Mouse (Mus musculus): Measurements from ENCODE around the gene Rasgef1c. TPM values are rescaled to one million over a fixed set of nuclear protein-coding genes. Genes with fewer than 3 reads are reported as not detected.

Gene Rasgef1c
- total and polyA plus RNA-seq, 3 experiments: 0.12 to 0.15 TPM; not detected in 1

DNA sequence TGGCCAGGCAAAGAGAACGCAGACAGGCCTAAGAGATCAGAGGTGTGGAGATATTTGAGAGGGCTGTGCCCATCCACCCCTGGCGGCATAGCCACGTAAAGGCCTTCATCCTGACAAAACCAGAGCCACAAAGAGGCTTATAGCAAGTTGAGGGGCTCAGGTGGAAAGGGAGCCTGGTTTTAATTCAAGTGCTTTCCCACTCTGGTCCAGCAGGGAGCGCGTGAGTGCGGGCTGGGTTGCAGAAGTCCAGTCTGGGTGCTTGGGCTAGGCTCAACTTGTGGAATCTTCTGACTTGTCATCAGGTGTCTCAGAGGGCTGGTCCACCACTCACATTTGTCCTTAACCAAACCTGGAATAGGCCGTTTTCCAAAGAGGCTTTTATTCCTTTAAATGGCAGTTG lies 1.7 kb downstream of the Rasgef1c start (continued):
- TF ChIP-seq USF1 (IDR thresholded peaks at IDR 0.05; ENCODE audit: low read depth, low read length) (no peak), POLR2A (IDR thresholded peaks at IDR 0.05; ENCODE audit: control insufficient read depth in 1 of 2, insufficient read depth in 1 of 2, low read depth in 1 of 2, low read length in 2 of 2, poor library complexity in 1 of 2) (no peak), ETS1 (IDR thresholded peaks at IDR 0.05; ENCODE audit: low read depth, low read length) (no peak), MYC (IDR thresholded peaks at IDR 0.05; ENCODE audit: low read depth, low read length) (no peak), JUND (IDR thresholded peaks at IDR 0.05; ENCODE audit: low read depth, low read length) (no peak), TBP (IDR thresholded peaks at IDR 0.05; ENCODE audit: low read depth, low read length) (no peak), NELFE (IDR thresholded peaks at IDR 0.05; ENCODE audit: low read depth, low read length) (no peak), ZKSCAN1 (IDR thresholded peaks at IDR 0.05; ENCODE audit: low read depth, low read length) (no peak)

DNA sequence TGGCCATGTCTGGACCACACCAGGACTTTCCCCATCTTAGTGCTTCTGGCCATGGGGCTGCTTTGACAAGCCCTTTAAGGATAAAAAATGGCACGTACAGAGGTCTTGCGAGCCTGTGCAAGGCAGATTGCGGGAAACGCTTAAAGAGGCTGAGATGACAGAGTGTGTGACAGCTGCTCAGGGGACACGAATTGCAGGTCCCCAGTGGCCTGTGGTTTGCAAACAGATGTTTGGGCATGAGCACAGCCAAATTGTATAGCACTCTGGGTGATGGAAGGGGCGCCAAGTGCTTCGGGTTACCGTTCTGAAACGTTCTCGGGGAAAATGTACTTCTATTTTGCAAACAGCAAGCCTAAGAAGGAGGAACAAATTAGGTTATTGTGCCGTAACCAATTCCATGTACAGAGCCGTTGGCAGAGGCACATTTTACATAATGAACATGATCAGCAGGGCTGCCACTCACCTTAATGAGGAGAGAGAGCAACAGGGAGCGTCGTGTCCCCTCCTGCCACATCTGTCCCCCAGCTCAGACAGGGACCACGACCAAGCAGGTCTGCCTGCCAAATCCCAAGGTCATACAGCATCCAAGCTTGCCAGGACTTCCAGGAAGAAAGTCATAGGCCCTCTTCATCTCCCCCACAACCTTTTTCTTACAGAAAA lies 17.0 kb downstream of the Rasgef1c start:
- H3K36me3 ChIP-seq (ENCODE audit: control insufficient read depth in 1 of 2, insufficient read depth in 2 of 2, low read length in 2 of 2): peaks cover 0 to 5% of the 10 kb centered on the region in 2 experiments; a peak in 2 of 4 replicates
- DNase-seq (ENCODE audit: low read depth, low spot score): no peak

DNA sequence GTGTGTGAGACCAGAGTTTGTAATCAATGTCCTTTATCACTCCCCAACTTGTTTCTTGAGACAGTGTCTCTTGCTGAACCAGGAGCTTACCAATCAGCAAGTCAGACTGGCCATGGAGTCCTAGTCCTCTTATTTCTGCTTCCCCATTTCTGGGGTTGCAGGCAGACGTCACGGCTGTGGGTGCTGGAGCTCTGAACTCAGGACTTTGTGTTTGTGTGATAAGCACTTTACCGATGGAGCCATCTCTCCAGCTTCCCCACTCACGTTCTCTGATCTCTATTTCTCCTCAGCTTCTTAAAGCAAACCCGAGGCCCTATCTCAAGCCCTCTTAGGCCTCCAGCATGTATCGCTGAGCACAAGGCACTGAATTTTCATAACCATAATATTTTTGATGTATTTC lies 17.7 kb downstream of the Rasgef1c start:
- Histone ChIP-seq H3K4me1 (ENCODE audit: control insufficient read depth in 1 of 2, insufficient read depth in 2 of 2, low read length in 2 of 2) (peaks cover 0 to 13% of the 10 kb centered on the region in 2 experiments; a peak in 3 of 4 replicates), H3K79me2 (ENCODE audit: control insufficient read depth, insufficient read depth, low read length, poor library complexity) (no peaks in the 10 kb centered on the region), H3K9ac (ENCODE audit: control insufficient read depth, low read depth, low read length, poor library complexity, severe bottlenecking) (no peak overlapping the region), H3K9me3 (replicated peaks; ENCODE audit: insufficient read depth, low read length) (no peaks in the 10 kb centered on the region), H3K27ac (ENCODE audit: control insufficient read depth, low read depth, low read length) (no peak overlapping the region), H3K27me3 (ENCODE audit: control insufficient read depth in 1 of 2, insufficient read depth in 2 of 2, low read length in 2 of 2) (no peaks in the 10 kb centered on the region), H3K36me3 (ENCODE audit: control insufficient read depth in 1 of 2, insufficient read depth in 2 of 2, low read length in 2 of 2) (peaks cover 0 to 5% of the 10 kb centered on the region in 2 experiments; a peak in 2 of 4 replicates), H3K4me3 (ENCODE audit: control insufficient read depth in 1 of 2, insufficient read depth in 1 of 2, low read depth in 2 of 2, low read length in 2 of 2) (no peak overlapping the region)
- DNase-seq (ENCODE audit: low read depth, low spot score): peak; percentile 95
- no peak for TF ChIP-seq ZKSCAN1 (IDR thresholded peaks at IDR 0.05; ENCODE audit: low read depth, low read length)
- TF ChIP-seq ZMIZ1 (IDR thresholded peaks at IDR 0.05; ENCODE audit: low read depth, low read length): no peak
- TF ChIP-seq TBP (IDR thresholded peaks at IDR 0.05; ENCODE audit: low read depth, low read length): peak; percentile 69
- TF ChIP-seq UBTF (IDR thresholded peaks at IDR 0.05; ENCODE audit: borderline replicate concordance, insufficient read depth, low read depth, low read length): 0 out of 2 replicates have a peak, but pooled peaks have one; percentile 37
- no peak for TF ChIP-seq NELFE (IDR thresholded peaks at IDR 0.05; ENCODE audit: low read depth, low read length)
- peak; percentile 15; the same call in 1 of the 2 replicates for TF ChIP-seq RCOR1 (IDR thresholded peaks at IDR 0.05; ENCODE audit: low read depth, low read length)
- TF ChIP-seq KAT2A (conservative IDR thresholded peaks at IDR 0.05; ENCODE audit: low read depth, low read length): no peak
- no peak; the same call in 1 of the 2 replicates for TF ChIP-seq SIN3A (IDR thresholded peaks at IDR 0.05; ENCODE audit: low read length)
- TF ChIP-seq ETS1 (IDR thresholded peaks at IDR 0.05; ENCODE audit: low read depth, low read length): peak; percentile 54; the same call in 1 of the 2 replicates
- no peak for TF ChIP-seq E2F4 (IDR thresholded peaks at IDR 0.05; ENCODE audit: borderline replicate concordance, low read depth, low read length)
- peak; percentile 89 for TF ChIP-seq BHLHE40 (IDR thresholded peaks at IDR 0.05; ENCODE audit: borderline replicate concordance, low read depth, low read length)
- TF ChIP-seq MAZ (IDR thresholded peaks at IDR 0.05; ENCODE audit: low read depth, low read length): no peak; the same call in 1 of the 2 replicates
- TF ChIP-seq MXI1 (IDR thresholded peaks at IDR 0.05; ENCODE audit: low read depth, low read length): no peak
- no peak for TF ChIP-seq MEF2A (IDR thresholded peaks at IDR 0.05; ENCODE audit: extremely low read depth, insufficient replicate concordance, low read depth, low read length, poor library complexity, severe bottlenecking)
- TF ChIP-seq ZC3H11A (IDR thresholded peaks at IDR 0.05; ENCODE audit: low read depth, low read length): no peak
- TF ChIP-seq TCF12 (IDR thresholded peaks at IDR 0.05; ENCODE audit: low read depth, low read length): peak; percentile 62
- TF ChIP-seq RAD21 (IDR thresholded peaks at IDR 0.05; ENCODE audit: low read depth, low read length): no peak
- no peak for TF ChIP-seq CHD1 (IDR thresholded peaks at IDR 0.05; ENCODE audit: low read depth, low read length)

More for the DNA sequence above, 17.0 kb downstream of the Rasgef1c start:
- H3K27me3 ChIP-seq (ENCODE audit: control insufficient read depth in 1 of 2, insufficient read depth in 2 of 2, low read length in 2 of 2): no peaks in the 10 kb centered on the region; a peak in 1 of 4 replicates
- H3K9ac ChIP-seq (ENCODE audit: control insufficient read depth, low read depth, low read length, poor library complexity, severe bottlenecking): no peak overlapping the region
- TF ChIP-seq ELF1 (IDR thresholded peaks at IDR 0.05; ENCODE audit: low read depth, low read length) (no peak), MEF2A (IDR thresholded peaks at IDR 0.05; ENCODE audit: extremely low read depth, insufficient replicate concordance, low read depth, low read length, poor library complexity, severe bottlenecking) (no peak), MAX (IDR thresholded peaks at IDR 0.05; ENCODE audit: low read length) (no peak), MAFK (IDR thresholded peaks at IDR 0.05; ENCODE audit: borderline replicate concordance, low read depth, low read length) (no peak), USF2 (IDR thresholded peaks at IDR 0.05; ENCODE audit: borderline replicate concordance in 1 of 2, insufficient read depth in 1 of 2, low read depth in 1 of 2, low read length in 2 of 2) (no peak), ZMIZ1 (IDR thresholded peaks at IDR 0.05; ENCODE audit: low read depth, low read length) (no peak), ETS1 (IDR thresholded peaks at IDR 0.05; ENCODE audit: low read depth, low read length) (no peak), TAL1 (IDR thresholded peaks at IDR 0.05; ENCODE audit: low read length) (no peak), RAD21 (IDR thresholded peaks at IDR 0.05; ENCODE audit: low read depth, low read length) (no peak), EP300 (IDR thresholded peaks at IDR 0.05; ENCODE audit: low read depth in 1 of 2, low read length in 2 of 2) (no peak), RCOR1 (IDR thresholded peaks at IDR 0.05; ENCODE audit: low read depth, low read length) (no peak), GABPA (IDR thresholded peaks at IDR 0.05; ENCODE audit: low read depth, low read length) (no peak), ZC3H11A (IDR thresholded peaks at IDR 0.05; ENCODE audit: low read depth, low read length) (no peak), GATA1 (IDR thresholded peaks at IDR 0.05; ENCODE audit: low read depth, low read length) (no peak), USF1 (IDR thresholded peaks at IDR 0.05; ENCODE audit: low read depth, low read length) (no peak), JUND (IDR thresholded peaks at IDR 0.05; ENCODE audit: low read depth, low read length) (no peak)
- H3K4me3 ChIP-seq (ENCODE audit: control insufficient read depth in 1 of 2, insufficient read depth in 1 of 2, low read depth in 2 of 2, low read length in 2 of 2): no peak overlapping the region
- H3K27ac ChIP-seq (ENCODE audit: control insufficient read depth, low read depth, low read length): no peak overlapping the region
- H3K79me2 ChIP-seq (ENCODE audit: control insufficient read depth, insufficient read depth, low read length, poor library complexity): no peaks in the 10 kb centered on the region
- H3K9me3 ChIP-seq (replicated peaks; ENCODE audit: insufficient read depth, low read length): no peaks in the 10 kb centered on the region
- peaks cover under 1 to 13% of the 10 kb centered on the region in 2 experiments; a peak in 3 of 4 replicates for H3K4me1 ChIP-seq (ENCODE audit: control insufficient read depth in 1 of 2, insufficient read depth in 2 of 2, low read length in 2 of 2)

Data from MEL (cell line).